Mouse (Mus musculus) lung, postnatal 0 days (tissue): Measurements from ENCODE around the gene Armc6.

ENCODE experiments used
- CTCF ChIP-seq: IDR thresholded peaks from 2 replicates; pipeline ENCODE4 v1.5.1; 2016; ENCODE audit warnings: antibody characterized with exemption, mild to moderate bottlenecking
- EP300 ChIP-seq: IDR thresholded peaks from 2 replicates; pipeline ENCODE4 v1.6.1; 2016; ENCODE audit warnings: antibody characterized with exemption, mild to moderate bottlenecking, control low read depth

- no peak for TF ChIP-seq CTCF
- TF ChIP-seq EP300 = no peak
These were observed 33.4 kb upstream of the Armc6 start for GRCm38 (mm10) chr8:70267674-70268073.
